9 mouse cellular contexts compared by ENCODE assay signal in genomic region chr7:49375499-49375974, GRCm38 (mm10).
A peak's percentile ranks its signal among the peaks of the same experiment; 100 is the strongest.
DNase-seq lines count a peak whose midpoint lies in the region; ATAC-seq lines count a peak whose summit lies in the region.
"Had no signal": no experiment of that assay in that cellular context is flagged by ENCODE, and none has a peak within 500 bp of the region (broad histone marks: within the 10 kb centered on the region; RNA-seq: fewer than 3 reads in every experiment).

No protein-coding gene starts in this region.

- no peak for ATAC-seq in limb, embryonic 13.5 days (ENCODE audit: low FRiP score, low read depth)
- ATAC-seq in neural tube, embryonic 12.5 days (ENCODE audit: low FRiP score, low read depth): peak; percentile 50; the same call in 1 of the 2 replicates

- H3K4me1 ChIP-seq in forebrain, embryonic 10.5 days: peaks cover 28% of the 10 kb centered on the region
- peaks cover 45% of the 10 kb centered on the region for H3K4me1 ChIP-seq in limb, embryonic 13.5 days
- H3K4me1 ChIP-seq in neural tube, embryonic 12.5 days: peaks cover 34% of the 10 kb centered on the region

- no peak overlapping the region for H3K9ac ChIP-seq in limb, embryonic 13.5 days
- H3K9ac ChIP-seq in neural tube, embryonic 12.5 days: no peak overlapping the region
- H3K9ac ChIP-seq: limb, embryonic 15.5 days; stomach, embryonic 15.5 days had no signal

- H3K27ac ChIP-seq in forebrain, embryonic 10.5 days: peak overlapping the region; percentile 67; the same call in 1 of the 2 replicates
- peak overlapping the region; percentile 22; the same call in 1 of the 2 replicates for H3K27ac ChIP-seq in limb, embryonic 13.5 days
- no peak overlapping the region for H3K27ac ChIP-seq in neural tube, embryonic 12.5 days
- H3K27ac ChIP-seq: limb, embryonic 15.5 days; stomach, embryonic 15.5 days had no signal

- H3K36me3 ChIP-seq in forebrain, embryonic 10.5 days (replicated peaks): no peaks in the 10 kb centered on the region
- H3K36me3 ChIP-seq in limb, embryonic 13.5 days: no peaks in the 10 kb centered on the region
- 0 out of 2 replicates have a peak, but pooled peaks cover 4% of the 10 kb centered on the region for H3K36me3 ChIP-seq in neural tube, embryonic 12.5 days
- H3K36me3 ChIP-seq: limb, embryonic 15.5 days; stomach, embryonic 15.5 days had no signal

- peaks cover 11% of the 10 kb centered on the region for H3K27me3 ChIP-seq in forebrain, embryonic 10.5 days (ENCODE audit: poor library complexity, severe bottlenecking)
- H3K27me3 ChIP-seq in limb, embryonic 13.5 days: no peaks in the 10 kb centered on the region
- no peaks in the 10 kb centered on the region for H3K27me3 ChIP-seq in neural tube, embryonic 12.5 days (replicated peaks)
- H3K27me3 ChIP-seq: limb, embryonic 15.5 days; stomach, embryonic 15.5 days had no signal

- no peaks in the 10 kb centered on the region for H3K9me3 ChIP-seq in forebrain, embryonic 10.5 days
- no peaks in the 10 kb centered on the region for H3K9me3 ChIP-seq in limb, embryonic 13.5 days
- H3K9me3 ChIP-seq in neural tube, embryonic 12.5 days: no peaks in the 10 kb centered on the region
- H3K9me3 ChIP-seq: limb, embryonic 15.5 days; stomach, embryonic 15.5 days had no signal

- 20% methylated on average over 9 of the region's 9 CpGs for WGBS in forebrain, embryonic 10.5 days
- 40% methylated on average over 9 of the region's 9 CpGs for WGBS in limb, embryonic 13.5 days
- 12% methylated on average over 9 of the region's 9 CpGs for WGBS in neural tube, embryonic 12.5 days

- no peak overlapping the region for H3K4me3 ChIP-seq in forebrain, embryonic 10.5 days
- no peak overlapping the region for H3K4me3 ChIP-seq in limb, embryonic 13.5 days
- H3K4me3 ChIP-seq in neural tube, embryonic 12.5 days: no peak overlapping the region
- H3K4me3 ChIP-seq: limb, embryonic 15.5 days; stomach, embryonic 15.5 days had no signal

- DNase-seq in testis, postnatal 10 days (ENCODE audit: low spot score): peak; percentile 66
- no peak for DNase-seq in testis, postnatal 14 days (ENCODE audit: low spot score)
- peak; percentile 69 for DNase-seq in forebrain, embryonic 10.5 days (ENCODE audit: extremely low spot score, low spot score)
- DNase-seq in thymus, postnatal 14 days: no peak
- DNase-seq in ovary, postnatal 14 days (ENCODE audit: low spot score): no peak

- H3K4me2 ChIP-seq in limb, embryonic 13.5 days (replicated peaks): no peak overlapping the region
- no peak overlapping the region for H3K4me2 ChIP-seq in neural tube, embryonic 12.5 days (replicated peaks)
- H3K4me2 ChIP-seq: limb, embryonic 15.5 days; stomach, embryonic 15.5 days had no signal

Comparison
In these comparisons a context has a peak if more than half of its experiments do, and no peak if none do; other contexts are left out.
1. DNase-seq: peak in testis, postnatal 10 days (single experiment) and forebrain, embryonic 10.5 days (single experiment); none in testis, postnatal 14 days (single experiment), thymus, postnatal 14 days (single experiment) and ovary, postnatal 14 days (single experiment).